Mouse (Mus musculus): ENCODE measurements around the gene Atp1b1. TPM values are rescaled to one million over a fixed set of nuclear protein-coding genes. Genes with fewer than 3 reads are reported as not detected.

The Atp1b1 gene
- polyA plus RNA-seq, 1 experiment from 2014 or later = 2.6 TPM

GRCm38 (mm10) chr1:164411306-164411705 is 46.8 kb downstream of the Atp1b1 start:
- no peaks in the 10 kb centered on the region for H3K36me3 ChIP-seq (ENCODE audit: control insufficient read depth, insufficient read depth, low read length)
- no peaks in the 10 kb centered on the region for H3K27me3 ChIP-seq (ENCODE audit: control insufficient read depth, insufficient read depth, low read length)
- no peak overlapping the region for H3K4me2 ChIP-seq (ENCODE audit: low read depth, severe bottlenecking)
- ATAC-seq (ENCODE audit: insufficient number of reproducible peaks, low FRiP score, low TSS enrichment, low read depth) = no peak
- no peak overlapping the region for H3K9ac ChIP-seq (ENCODE audit: low read length)
- H3K4me3 ChIP-seq (ENCODE audit: low read depth, low read length) = no peak overlapping the region
- WGBS = 96% methylated on average over 7 of the region's 7 CpGs
- H3K4me1 ChIP-seq (ENCODE audit: control insufficient read depth, insufficient read depth, low read length) = no peaks in the 10 kb centered on the region
- no peak overlapping the region for H3K27ac ChIP-seq (replicated peaks; ENCODE audit: low read depth, low read length)
- DNase-seq (ENCODE audit: low spot score) = no peak
- no peaks in the 10 kb centered on the region for H3K9me3 ChIP-seq (ENCODE audit: control insufficient read depth, low read length)

- DNase-seq (ENCODE audit: low spot score) (no peak), ATAC-seq (ENCODE audit: insufficient number of reproducible peaks, low FRiP score, low TSS enrichment, low read depth) (no peak)
- no peaks in the 10 kb centered on the region for H3K9me3 ChIP-seq (ENCODE audit: control insufficient read depth, low read length)
- 62% methylated on average over 2 of the region's 2 CpGs for WGBS
- H3K4me1 ChIP-seq (ENCODE audit: control insufficient read depth, insufficient read depth, low read length) = no peaks in the 10 kb centered on the region
- no peak overlapping the region for H3K4me2 ChIP-seq (ENCODE audit: low read depth, severe bottlenecking)
- no peaks in the 10 kb centered on the region for H3K36me3 ChIP-seq (ENCODE audit: control insufficient read depth, insufficient read depth, low read length)
- no peak overlapping the region for H3K27ac ChIP-seq (replicated peaks; ENCODE audit: low read depth, low read length)
- H3K9ac ChIP-seq (ENCODE audit: low read length) = no peak overlapping the region
- H3K27me3 ChIP-seq (ENCODE audit: control insufficient read depth, insufficient read depth, low read length) = no peaks in the 10 kb centered on the region
- H3K4me3 ChIP-seq (ENCODE audit: low read depth, low read length) = no peak overlapping the region
Observed at GRCm38 (mm10) chr1:164408655-164409054, 49.5 kb downstream of the Atp1b1 start.

GRCm38 (mm10) chr1:164406506-164406905 is 51.6 kb downstream of the Atp1b1 start:
- Histone ChIP-seq H3K27ac (replicated peaks; ENCODE audit: low read depth, low read length) (no peak overlapping the region), H3K9me3 (ENCODE audit: control insufficient read depth, low read length) (no peaks in the 10 kb centered on the region), H3K4me3 (ENCODE audit: low read depth, low read length) (no peak overlapping the region), H3K27me3 (ENCODE audit: control insufficient read depth, insufficient read depth, low read length) (no peaks in the 10 kb centered on the region), H3K4me2 (ENCODE audit: low read depth, severe bottlenecking) (no peak overlapping the region), H3K36me3 (ENCODE audit: control insufficient read depth, insufficient read depth, low read length) (no peaks in the 10 kb centered on the region), H3K4me1 (ENCODE audit: control insufficient read depth, insufficient read depth, low read length) (no peaks in the 10 kb centered on the region), H3K9ac (ENCODE audit: low read length) (no peak overlapping the region)
- WGBS = 70% methylated on average over 5 of the region's 5 CpGs
- ATAC-seq (ENCODE audit: insufficient number of reproducible peaks, low FRiP score, low TSS enrichment, low read depth) = no peak
- DNase-seq (ENCODE audit: low spot score) = no peak

- DNase-seq (ENCODE audit: low spot score) = no peak
- no peaks in the 10 kb centered on the region for H3K4me1 ChIP-seq (ENCODE audit: control insufficient read depth, insufficient read depth, low read length)
- WGBS = 82% methylated on average over 5 of the region's 5 CpGs
- H3K27me3 ChIP-seq (ENCODE audit: control insufficient read depth, insufficient read depth, low read length) = no peaks in the 10 kb centered on the region
- no peak overlapping the region for H3K4me2 ChIP-seq (ENCODE audit: low read depth, severe bottlenecking)
- no peak for ATAC-seq (ENCODE audit: insufficient number of reproducible peaks, low FRiP score, low TSS enrichment, low read depth)
- no peak overlapping the region for H3K4me3 ChIP-seq (ENCODE audit: low read depth, low read length)
- H3K9ac ChIP-seq (ENCODE audit: low read length) = no peak overlapping the region
- no peak overlapping the region for H3K27ac ChIP-seq (replicated peaks; ENCODE audit: low read depth, low read length)
- H3K9me3 ChIP-seq (ENCODE audit: control insufficient read depth, low read length) = no peaks in the 10 kb centered on the region
- no peaks in the 10 kb centered on the region for H3K36me3 ChIP-seq (ENCODE audit: control insufficient read depth, insufficient read depth, low read length)
Observed at GRCm38 (mm10) chr1:164405385-164405802, 52.8 kb downstream of the Atp1b1 start.

- Histone ChIP-seq H3K4me3 (ENCODE audit: low read depth, low read length) (no peak overlapping the region), H3K27me3 (ENCODE audit: control insufficient read depth, insufficient read depth, low read length) (no peaks in the 10 kb centered on the region), H3K9ac (ENCODE audit: low read length) (no peak overlapping the region), H3K9me3 (ENCODE audit: control insufficient read depth, low read length) (no peaks in the 10 kb centered on the region), H3K4me2 (ENCODE audit: low read depth, severe bottlenecking) (no peak overlapping the region), H3K27ac (replicated peaks; ENCODE audit: low read depth, low read length) (no peak overlapping the region), H3K36me3 (ENCODE audit: control insufficient read depth, insufficient read depth, low read length) (no peaks in the 10 kb centered on the region), H3K4me1 (ENCODE audit: control insufficient read depth, insufficient read depth, low read length) (no peaks in the 10 kb centered on the region)
- ATAC-seq (ENCODE audit: insufficient number of reproducible peaks, low FRiP score, low TSS enrichment, low read depth) (no peak), DNase-seq (ENCODE audit: low spot score) (no peak)
- 87% methylated on average over 3 of the region's 3 CpGs for WGBS
Observed at GRCm38 (mm10) chr1:164399578-164399977, 58.6 kb downstream of the Atp1b1 start.

GRCm38 (mm10) chr1:164397672-164398071 is 60.5 kb downstream of the Atp1b1 start:
- no peak overlapping the region for H3K27ac ChIP-seq (replicated peaks; ENCODE audit: low read depth, low read length)
- ATAC-seq (ENCODE audit: insufficient number of reproducible peaks, low FRiP score, low TSS enrichment, low read depth) (no peak), DNase-seq (ENCODE audit: low spot score) (no peak)
- 81% methylated on average over 4 of the region's 4 CpGs for WGBS
- H3K36me3 ChIP-seq (ENCODE audit: control insufficient read depth, insufficient read depth, low read length) = no peaks in the 10 kb centered on the region
- H3K27me3 ChIP-seq (ENCODE audit: control insufficient read depth, insufficient read depth, low read length) = no peaks in the 10 kb centered on the region
- no peak overlapping the region for H3K4me2 ChIP-seq (ENCODE audit: low read depth, severe bottlenecking)
- H3K9me3 ChIP-seq (ENCODE audit: control insufficient read depth, low read length) = no peaks in the 10 kb centered on the region
- no peaks in the 10 kb centered on the region for H3K4me1 ChIP-seq (ENCODE audit: control insufficient read depth, insufficient read depth, low read length)
- H3K9ac ChIP-seq (ENCODE audit: low read length) = no peak overlapping the region
- no peak overlapping the region for H3K4me3 ChIP-seq (ENCODE audit: low read depth, low read length)

- Histone ChIP-seq H3K27ac (replicated peaks; ENCODE audit: low read depth, low read length) (no peak overlapping the region), H3K27me3 (ENCODE audit: control insufficient read depth, insufficient read depth, low read length) (no peaks in the 10 kb centered on the region), H3K9ac (ENCODE audit: low read length) (no peak overlapping the region), H3K9me3 (ENCODE audit: control insufficient read depth, low read length) (no peaks in the 10 kb centered on the region), H3K36me3 (ENCODE audit: control insufficient read depth, insufficient read depth, low read length) (no peaks in the 10 kb centered on the region), H3K4me3 (ENCODE audit: low read depth, low read length) (no peak overlapping the region), H3K4me1 (ENCODE audit: control insufficient read depth, insufficient read depth, low read length) (no peaks in the 10 kb centered on the region), H3K4me2 (ENCODE audit: low read depth, severe bottlenecking) (no peak overlapping the region)
- ATAC-seq (ENCODE audit: insufficient number of reproducible peaks, low FRiP score, low TSS enrichment, low read depth) (no peak), DNase-seq (ENCODE audit: low spot score) (no peak)
- WGBS = 94% methylated on average over 6 of the region's 6 CpGs
Observed at GRCm38 (mm10) chr1:164395131-164395780, 62.9 kb downstream of the Atp1b1 start.

- H3K9me3 ChIP-seq (ENCODE audit: control insufficient read depth, low read length) = no peaks in the 10 kb centered on the region
- no peak overlapping the region for H3K4me3 ChIP-seq (ENCODE audit: low read depth, low read length)
- no peaks in the 10 kb centered on the region for H3K36me3 ChIP-seq (ENCODE audit: control insufficient read depth, insufficient read depth, low read length)
- no peaks in the 10 kb centered on the region for H3K4me1 ChIP-seq (ENCODE audit: control insufficient read depth, insufficient read depth, low read length)
- DNase-seq (ENCODE audit: low spot score) (no peak), ATAC-seq (ENCODE audit: insufficient number of reproducible peaks, low FRiP score, low TSS enrichment, low read depth) (no peak)
- no peaks in the 10 kb centered on the region for H3K27me3 ChIP-seq (ENCODE audit: control insufficient read depth, insufficient read depth, low read length)
- no peak overlapping the region for H3K4me2 ChIP-seq (ENCODE audit: low read depth, severe bottlenecking)
- no peak overlapping the region for H3K27ac ChIP-seq (replicated peaks; ENCODE audit: low read depth, low read length)
- no peak overlapping the region for H3K9ac ChIP-seq (ENCODE audit: low read length)
- 62% methylated on average over 3 of the region's 3 CpGs for WGBS
Observed at GRCm38 (mm10) chr1:164392176-164392575, 66.0 kb downstream of the Atp1b1 start.

- no peak for ATAC-seq (ENCODE audit: insufficient number of reproducible peaks, low FRiP score, low TSS enrichment, low read depth)
- Histone ChIP-seq H3K4me1 (ENCODE audit: control insufficient read depth, insufficient read depth, low read length) (no peaks in the 10 kb centered on the region), H3K27me3 (ENCODE audit: control insufficient read depth, insufficient read depth, low read length) (no peaks in the 10 kb centered on the region), H3K9me3 (ENCODE audit: control insufficient read depth, low read length) (no peaks in the 10 kb centered on the region), H3K4me2 (ENCODE audit: low read depth, severe bottlenecking) (no peak overlapping the region), H3K27ac (replicated peaks; ENCODE audit: low read depth, low read length) (no peak overlapping the region), H3K4me3 (ENCODE audit: low read depth, low read length) (no peak overlapping the region), H3K9ac (ENCODE audit: low read length) (no peak overlapping the region), H3K36me3 (ENCODE audit: control insufficient read depth, insufficient read depth, low read length) (no peaks in the 10 kb centered on the region)
- 92% methylated on average over 4 of the region's 4 CpGs for WGBS
- no peak for DNase-seq (ENCODE audit: low spot score)
Observed at GRCm38 (mm10) chr1:164389743-164390142, 68.4 kb downstream of the Atp1b1 start.
